Mouse (Mus musculus) T-helper 17 cell (primary cell): ENCODE data around the gene Sept3.

ENCODE experiments used
- in situ Hi-C, 2 experiments: fragments of 300-600 bp; cut with MboI, MseI; formaldehyde crosslinking; loops; 1 replicate in 1 of 2; 2 replicates in 1 of 2; pipeline ENCODE4 v1.15.1; 2025; ENCODE audit warnings: high pct_unique_total_duplicates in 2 of 2

Gene Sept3

GRCm38 (mm10) chr15:82338593-82339112, 64.0 kb downstream of the Sept3 start, which contains the start of the genes Naga, Pheta2 and Smdt1:
TSS of gene Naga (minus strand) at chr15:82338925.
TSS of gene Pheta2 (plus strand) at chr15:82338942.
TSS of gene Smdt1 (plus strand) at chr15:82338959.
- in situ Hi-C loops = loop anchor here in 1 of 2 experiments (25.0 kb wide), 1 partner anchor 801 kb away; no protein-coding TSS in a partner anchor

DNA sequence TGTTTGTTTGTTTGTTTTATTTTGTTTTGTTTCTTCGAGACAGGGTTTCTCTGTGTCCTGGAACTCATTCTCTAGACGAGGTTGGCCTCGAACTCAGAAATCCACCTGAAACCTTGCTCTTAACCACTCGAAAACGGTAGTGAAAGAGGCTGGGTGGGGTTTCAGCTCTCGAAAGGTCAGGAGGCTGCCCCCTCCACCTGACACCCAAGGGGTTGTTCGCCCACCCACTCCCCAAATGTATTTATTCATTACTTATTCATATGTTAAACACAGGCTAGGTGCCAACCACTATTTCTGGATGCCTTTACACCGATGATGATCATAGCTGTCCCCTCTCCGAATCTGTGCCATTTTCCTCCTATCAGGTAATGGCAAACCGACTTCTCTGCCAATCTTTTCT, 64.5 kb downstream of the Sept3 start:
- in situ Hi-C loops = loop anchor here in 1 of 2 experiments (25.0 kb wide), 1 partner anchor 802 kb away; no protein-coding TSS in a partner anchor

- in situ Hi-C loops = loop anchor here (10.0 to 25.0 kb wide), 4 partner anchors 195 to 1255 kb away; partner anchors contain the start of genes Srebf2 (in 1 of the 2) and Ttll12 (in 1 of the 2)
Measured at GRCm38 (mm10) chr15:82339634-82340254, 65.1 kb downstream of the Sept3 start.

DNA sequence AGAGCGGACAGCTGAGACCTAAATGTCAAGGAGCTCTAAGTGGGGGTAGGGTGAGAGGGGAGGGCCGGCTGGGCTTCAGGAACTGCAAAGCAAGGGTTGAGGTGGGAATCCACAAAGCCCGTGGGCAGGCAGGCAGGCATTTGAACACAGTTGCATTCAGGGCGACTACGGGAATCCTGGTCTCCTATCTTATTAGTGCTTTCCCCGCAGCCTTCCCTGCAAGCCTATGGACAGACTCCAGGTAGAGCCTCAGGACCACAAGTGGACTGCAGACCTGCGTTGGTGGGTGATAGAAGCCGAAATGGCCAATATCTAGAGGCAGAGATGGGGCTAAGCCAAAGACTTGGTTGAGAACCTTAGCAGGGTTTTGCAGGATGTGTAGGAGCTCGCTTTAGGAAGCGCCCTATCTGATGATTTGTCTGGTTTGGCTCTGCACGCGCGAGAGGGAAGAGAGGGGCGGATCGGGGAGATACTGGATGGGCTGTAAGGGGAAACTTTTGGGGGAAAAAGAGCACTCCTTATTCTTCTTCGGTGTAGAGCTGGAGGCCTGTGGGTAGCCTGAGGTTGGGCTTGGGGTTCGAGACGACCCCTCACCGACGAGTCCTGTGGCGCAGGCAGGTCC, 65.8 kb downstream of the Sept3 start:
- in situ Hi-C loops = loop anchor here (10.0 to 25.0 kb wide), 4 partner anchors 196 to 1254 kb away; partner anchors contain the start of genes Srebf2 (in 1 of the 2) and Ttll12 (in 1 of the 2)

DNA sequence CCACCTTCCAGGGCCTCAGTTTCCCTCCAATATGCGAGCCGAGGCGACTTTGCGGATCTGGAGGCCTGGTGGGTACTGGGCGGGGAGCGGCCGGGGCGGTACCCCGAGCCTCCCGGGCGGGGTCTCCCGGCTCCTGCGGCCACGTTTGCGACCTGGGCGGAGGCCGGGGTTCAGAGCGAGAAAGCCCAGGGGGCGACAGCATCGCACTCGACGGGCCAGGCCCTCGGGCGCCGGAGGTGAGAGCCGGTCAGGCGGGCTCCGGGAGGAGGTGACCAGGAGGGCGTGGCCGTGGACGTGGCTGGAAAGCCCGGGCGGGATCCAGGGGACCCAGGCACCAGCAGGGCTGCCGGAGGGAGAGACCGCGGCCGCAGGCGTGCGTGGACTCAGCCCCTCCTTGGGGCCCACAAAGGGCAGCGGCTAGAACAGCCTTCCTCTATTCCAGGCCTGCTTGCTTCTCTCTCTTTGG, 66.4 kb downstream of the Sept3 start:
- in situ Hi-C loops = loop anchor here (10.0 to 25.0 kb wide), 4 partner anchors 196 to 1254 kb away; partner anchors contain the start of genes Srebf2 (in 1 of the 2) and Ttll12 (in 1 of the 2)

- in situ Hi-C loops = loop anchor here (10.0 to 25.0 kb wide), 4 partner anchors 197 to 1253 kb away; partner anchors contain the start of genes Srebf2 (in 1 of the 2) and Ttll12 (in 1 of the 2)
Measured at GRCm38 (mm10) chr15:82341675-82342542, 67.2 kb downstream of the Sept3 start.

- in situ Hi-C loops = loop anchor here (10.0 to 25.0 kb wide), 4 partner anchors 198 to 1252 kb away; partner anchors contain the start of genes Srebf2 (in 1 of the 2) and Ttll12 (in 1 of the 2)
Measured at GRCm38 (mm10) chr15:82342543-82342935, 67.8 kb downstream of the Sept3 start.

GRCm38 (mm10) chr15:82343368-82344287, 68.9 kb downstream of the Sept3 start:
- in situ Hi-C loops = loop anchor here (10.0 to 25.0 kb wide), 4 partner anchors 199 to 1251 kb away; partner anchors contain the start of genes Srebf2 (in 1 of the 2) and Ttll12 (in 1 of the 2)
